28 mouse cellular contexts compared by ENCODE assay signal in genomic region chr1:136309193-136309592, GRCm38 (mm10). TPM values are rescaled to one million over a fixed set of nuclear protein-coding genes. Genes with fewer than 3 reads are reported as not detected.
A peak's percentile ranks its signal among the peaks of the same experiment; 100 is the strongest.
DNase-seq lines count a peak whose midpoint lies in the region; ATAC-seq lines count a peak whose summit lies in the region.
"Had no signal": no experiment of that assay in that cellular context is flagged by ENCODE, and none has a peak within 500 bp of the region (broad histone marks: within the 10 kb centered on the region; RNA-seq: fewer than 3 reads in every experiment).

No protein-coding gene starts in this region.

- H3K4me2 ChIP-seq in embryonic facial prominence, embryonic 14.5 days (ENCODE audit: low read depth, low read length): no peak overlapping the region
- no peak overlapping the region for H3K4me2 ChIP-seq in hindbrain, embryonic 16.5 days (ENCODE audit: low read length)
- H3K4me2 ChIP-seq: embryonic facial prominence, embryonic 13.5 days; forebrain, embryonic 13.5 days; forebrain, embryonic 15.5 days had no signal

- H3K36me3 ChIP-seq in embryonic facial prominence, embryonic 14.5 days (ENCODE audit: control insufficient read depth, insufficient read depth, low read length): no peaks in the 10 kb centered on the region
- H3K36me3 ChIP-seq in embryonic facial prominence, embryonic 10.5 days (replicated peaks): 0 out of 2 replicates have a peak, but pooled peaks cover 3% of the 10 kb centered on the region
- H3K36me3 ChIP-seq in hindbrain, embryonic 16.5 days (ENCODE audit: control insufficient read depth, insufficient read depth, low read length): no peaks in the 10 kb centered on the region
- H3K36me3 ChIP-seq in hindbrain, embryonic 10.5 days: peaks cover 8% of the 10 kb centered on the region; the same call in 1 of the 2 replicates
- H3K36me3 ChIP-seq: embryonic facial prominence, embryonic 13.5 days; forebrain, embryonic 15.5 days had no signal

- H3K27ac ChIP-seq in embryonic facial prominence, embryonic 14.5 days (replicated peaks; ENCODE audit: low read depth, low read length): no peak overlapping the region
- H3K27ac ChIP-seq in embryonic facial prominence, embryonic 10.5 days (replicated peaks): no peak overlapping the region
- no peak overlapping the region for H3K27ac ChIP-seq in hindbrain, embryonic 16.5 days (ENCODE audit: low read depth, low read length)
- H3K27ac ChIP-seq in hindbrain, embryonic 10.5 days: no peak overlapping the region
- H3K27ac ChIP-seq: embryonic facial prominence, embryonic 13.5 days; forebrain, embryonic 13.5 days; forebrain, embryonic 15.5 days had no signal

- WGBS in embryonic facial prominence, embryonic 14.5 days: 79% methylated on average over 5 of the region's 5 CpGs
- 90% methylated on average over 5 of the region's 5 CpGs for WGBS in embryonic facial prominence, embryonic 10.5 days
- WGBS in hindbrain, embryonic 16.5 days: 84% methylated on average over 5 of the region's 5 CpGs
- WGBS in hindbrain, embryonic 10.5 days: 92% methylated on average over 5 of the region's 5 CpGs

- ATAC-seq in embryonic facial prominence, embryonic 14.5 days (ENCODE audit: low read depth): peak; percentile 80; the same call in 1 of the 2 replicates
- peak; percentile 37; the same call in 1 of the 2 replicates for ATAC-seq in hindbrain, embryonic 16.5 days
- ATAC-seq in erythroblast, adult 5-6 weeks (replicated peaks; ENCODE audit: low FRiP score, poor library complexity, severe bottlenecking): no peak
- ATAC-seq: activated CD4-positive, CD25-positive, alpha-beta regulatory T cell, adult 4 months; CD4-positive, CD25-positive, alpha-beta regulatory T cell, adult 4 months; forebrain, embryonic 13.5 days; forebrain, embryonic 15.5 days; forebrain, postnatal 0 days; Patski had no signal

- no peaks in the 10 kb centered on the region for H3K4me1 ChIP-seq in embryonic facial prominence, embryonic 14.5 days (ENCODE audit: control insufficient read depth, insufficient read depth, low read length)
- peaks cover 8% of the 10 kb centered on the region for H3K4me1 ChIP-seq in embryonic facial prominence, embryonic 10.5 days
- no peaks in the 10 kb centered on the region; the same call in 1 of the 2 replicates for H3K4me1 ChIP-seq in hindbrain, embryonic 16.5 days (ENCODE audit: control insufficient read depth, insufficient read depth, low read depth, low read length)
- H3K4me1 ChIP-seq in hindbrain, embryonic 10.5 days (replicated peaks): no peaks in the 10 kb centered on the region
- H3K4me1 ChIP-seq: forebrain, embryonic 15.5 days had no signal

- DNase-seq in embryonic facial prominence, embryonic 14.5 days (ENCODE audit: low spot score): peak; percentile 24
- no peak for DNase-seq in embryonic facial prominence, embryonic 10.5 days (ENCODE audit: low spot score)
- DNase-seq in hindbrain, embryonic 10.5 days (ENCODE audit: low spot score): no peak
- DNase-seq in urinary bladder, postnatal 36 days (ENCODE audit: low spot score in 2 of 2): peak; percentile 11 to 13
- no peak for DNase-seq in urinary bladder, adult 18-20 months (ENCODE audit: low spot score in 2 of 2)
- DNase-seq: adrenal gland, adult 8-10 months; adrenal gland, postnatal 14 days; adrenal gland, postnatal 36 days; B cell, adult 2 months; cerebellum, adult 11-12 months; cerebellum, adult 2 months; cerebellum, adult 9-10 months; cerebellum, postnatal 10 days; cerebellum, postnatal 25 days; forebrain, postnatal 0 days had no signal

- H3K4me3 ChIP-seq in embryonic facial prominence, embryonic 14.5 days (ENCODE audit: low read depth, low read length): no peak overlapping the region
- no peak overlapping the region for H3K4me3 ChIP-seq in embryonic facial prominence, embryonic 10.5 days
- no peak overlapping the region for H3K4me3 ChIP-seq in hindbrain, embryonic 16.5 days (ENCODE audit: low read length)
- no peak overlapping the region for H3K4me3 ChIP-seq in hindbrain, embryonic 10.5 days
- H3K4me3 ChIP-seq: embryonic facial prominence, embryonic 13.5 days; forebrain, embryonic 13.5 days; forebrain, embryonic 15.5 days had no signal

- H3K9me3 ChIP-seq in embryonic facial prominence, embryonic 14.5 days (ENCODE audit: control insufficient read depth, low read length): no peaks in the 10 kb centered on the region
- no peaks in the 10 kb centered on the region for H3K9me3 ChIP-seq in embryonic facial prominence, embryonic 10.5 days
- H3K9me3 ChIP-seq in hindbrain, embryonic 16.5 days (ENCODE audit: control insufficient read depth, low read length): no peaks in the 10 kb centered on the region
- no peaks in the 10 kb centered on the region for H3K9me3 ChIP-seq in hindbrain, embryonic 10.5 days
- H3K9me3 ChIP-seq: embryonic facial prominence, embryonic 13.5 days; forebrain, embryonic 13.5 days; forebrain, embryonic 15.5 days; G1E had no signal

- H3K9ac ChIP-seq in embryonic facial prominence, embryonic 14.5 days (ENCODE audit: low read depth, low read length): no peak overlapping the region
- no peak overlapping the region for H3K9ac ChIP-seq in hindbrain, embryonic 16.5 days (ENCODE audit: low read depth, low read length)
- H3K9ac ChIP-seq: embryonic facial prominence, embryonic 13.5 days; forebrain, embryonic 13.5 days; forebrain, embryonic 15.5 days; forebrain, postnatal 0 days had no signal

- no peaks in the 10 kb centered on the region for H3K27me3 ChIP-seq in embryonic facial prominence, embryonic 14.5 days (replicated peaks; ENCODE audit: control insufficient read depth, insufficient read depth, low read length)
- H3K27me3 ChIP-seq in embryonic facial prominence, embryonic 10.5 days (replicated peaks; ENCODE audit: low read depth, poor library complexity, severe bottlenecking): no peaks in the 10 kb centered on the region
- no peaks in the 10 kb centered on the region for H3K27me3 ChIP-seq in hindbrain, embryonic 16.5 days (replicated peaks; ENCODE audit: control insufficient read depth, insufficient read depth, low read length)
- H3K27me3 ChIP-seq in hindbrain, embryonic 10.5 days (ENCODE audit: insufficient read depth, poor library complexity, severe bottlenecking): no peaks in the 10 kb centered on the region
- H3K27me3 ChIP-seq: CH12.LX; embryonic facial prominence, embryonic 13.5 days; forebrain, embryonic 13.5 days; forebrain, embryonic 15.5 days; Patski had no signal

RNA-seq across cellular contexts. Expression of gene Camsap2, which starts 36.7 kb away (rescaled TPM):
- polyA plus RNA-seq in embryonic facial prominence, embryonic 14.5 days (2014; fragmentation: Nextera tagmentation; extraction: Ambion mirVana): 18.4 and 20.3 TPM in 2 replicates
- 11.4 and 12.4 TPM in 2 replicates for polyA plus RNA-seq in embryonic facial prominence, embryonic 10.5 days (2016; fragmentation: Nextera tagmentation; extraction: Ambion mirVana)
- 23.6 and 25.8 TPM in 2 replicates for polyA plus RNA-seq in hindbrain, embryonic 16.5 days (2015; fragmentation: Nextera tagmentation; extraction: Ambion mirVana)
- polyA plus RNA-seq in hindbrain, embryonic 10.5 days (2016; fragmentation: Nextera tagmentation; extraction: Ambion mirVana): 13.2 and 13.3 TPM in 2 replicates
- 23.0 and 33.6 TPM in 2 replicates for total RNA-seq in erythroblast, adult 5-6 weeks (2015; ENCODE audit: low replicate concordance)
- total RNA-seq in erythroblast, adult 5-6 weeks (2017; ENCODE audit: low replicate concordance): 53.8 and 56.0 TPM in 2 replicates

RNA-seq across cellular contexts. Expression of gene Gpr25, which starts 48.5 kb away (rescaled TPM):
- not detected in 2 replicates for polyA plus RNA-seq in embryonic facial prominence, embryonic 14.5 days (2014; fragmentation: Nextera tagmentation; extraction: Ambion mirVana)
- not detected in 2 replicates for polyA plus RNA-seq in embryonic facial prominence, embryonic 10.5 days (2016; fragmentation: Nextera tagmentation; extraction: Ambion mirVana)
- polyA plus RNA-seq in hindbrain, embryonic 16.5 days (2015; fragmentation: Nextera tagmentation; extraction: Ambion mirVana): 1.4 TPM in 2 replicates
- not detected in 2 replicates for polyA plus RNA-seq in hindbrain, embryonic 10.5 days (2016; fragmentation: Nextera tagmentation; extraction: Ambion mirVana)
- not detected in 2 replicates for total RNA-seq in erythroblast, adult 5-6 weeks (2015; ENCODE audit: low replicate concordance)
- not detected in 2 replicates for total RNA-seq in erythroblast, adult 5-6 weeks (2017; ENCODE audit: low replicate concordance)
- total RNA-seq: adrenal gland, adult 18-20 months; adrenal gland, postnatal 14 days; adrenal gland, postnatal 36 days; CH12.LX; G1E had no signal
- polyA plus RNA-seq: activated CD4-positive, CD25-positive, alpha-beta regulatory T cell, adult 4 months; CD4-positive, CD25-positive, alpha-beta regulatory T cell, adult 4 months; embryonic facial prominence, embryonic 11.5 days; forebrain, embryonic 11.5 days; forebrain, embryonic 13.5 days; G1E; Patski had no signal

Comparison
In these comparisons a context has a peak if more than half of its experiments do, and no peak if none do; other contexts are left out.
1. DNase-seq: peak in embryonic facial prominence, embryonic 14.5 days (single experiment) and urinary bladder, postnatal 36 days (2 of 2); none in embryonic facial prominence, embryonic 10.5 days (single experiment), hindbrain, embryonic 10.5 days (single experiment) and urinary bladder, adult 18-20 months (0 of 2).